Mouse (Mus musculus): ENCODE measurements around the gene Glis3.

- TF ChIP-seq GATA1 (IDR thresholded peaks at IDR 0.05; ENCODE audit: low read length) (no peak), TAL1 (IDR thresholded peaks at IDR 0.05; ENCODE audit: low read length) (no peak)
Observed at GRCm38 (mm10) chr19:28538813-28539212, 141.1 kb downstream of the Glis3 start.
